Mouse (Mus musculus): ENCODE measurements around the gene Gm973. TPM values are rescaled to one million over a fixed set of nuclear protein-coding genes. Genes with fewer than 3 reads are reported as not detected.
A peak's percentile ranks its signal among the peaks of the same experiment; 100 is the strongest.

Gm973 gene
- polyA plus RNA-seq, 1 experiment from 2014 or later, result 9.6 TPM

DNA sequence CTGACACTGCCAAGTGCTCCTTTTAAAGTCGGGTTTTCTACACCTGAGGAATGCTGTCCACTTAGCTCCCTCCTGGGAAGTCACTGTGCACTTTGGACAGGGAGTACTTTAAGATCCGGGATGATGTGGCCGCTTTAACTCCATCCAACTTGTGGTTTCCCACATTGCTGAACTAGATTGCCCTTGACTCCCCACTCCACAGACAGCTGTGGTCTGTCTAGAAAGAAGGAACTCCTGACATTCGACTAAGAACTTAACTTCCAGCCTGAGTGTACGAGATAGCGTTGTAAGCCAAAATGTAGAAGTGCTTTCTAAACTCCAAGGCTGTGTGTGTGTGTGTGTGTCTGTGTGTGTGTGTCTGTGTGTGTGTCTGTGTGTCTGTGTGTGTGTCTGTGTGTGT lies 34.2 kb downstream of the Gm973 start:
- Histone ChIP-seq H3K4me2 (no peak overlapping the region), H3K9me3 (replicated peaks) (no peaks in the 10 kb centered on the region), H3K27ac (replicated peaks) (no peak overlapping the region), H3K27me3 (replicated peaks) (no peaks in the 10 kb centered on the region), H3K4me3 (replicated peaks) (no peak overlapping the region), H3K36me3 (no peaks in the 10 kb centered on the region), H3K9ac (replicated peaks) (no peak overlapping the region), H3K4me1 (peaks cover 10% of the 10 kb centered on the region)
- 89% methylated on average over 6 of the region's 6 CpGs for WGBS
- ATAC-seq (ENCODE audit: low FRiP score), result no peak

DNA sequence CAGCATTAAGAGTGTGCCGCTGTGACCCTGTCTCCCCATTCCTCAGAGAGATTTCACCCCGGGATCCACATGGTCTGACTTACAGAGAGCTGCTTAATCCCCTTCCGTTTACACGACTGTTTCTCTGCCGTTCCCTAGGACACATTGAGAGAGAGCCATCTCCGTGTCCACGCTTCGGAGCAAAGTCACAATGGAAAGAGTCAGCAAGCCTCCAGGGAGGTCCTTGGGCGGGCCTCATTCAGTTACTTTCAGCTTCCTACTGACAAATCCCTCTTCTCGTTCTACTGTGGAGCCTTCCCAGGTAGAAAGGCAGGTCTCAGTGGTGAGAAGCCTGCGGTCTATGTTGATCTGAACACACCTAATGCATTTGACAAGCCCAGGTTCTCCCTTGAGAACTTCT lies 34.9 kb downstream of the Gm973 start:
- Histone ChIP-seq H3K27ac (replicated peaks) (no peak overlapping the region), H3K9ac (replicated peaks) (no peak overlapping the region), H3K4me3 (replicated peaks) (no peak overlapping the region), H3K4me1 (peaks cover 10% of the 10 kb centered on the region), H3K27me3 (replicated peaks) (no peaks in the 10 kb centered on the region), H3K9me3 (replicated peaks) (no peaks in the 10 kb centered on the region), H3K4me2 (no peak overlapping the region), H3K36me3 (no peaks in the 10 kb centered on the region)
- 82% methylated on average over 11 of the region's 11 CpGs for WGBS
- ATAC-seq (ENCODE audit: low FRiP score), result no peak

DNA sequence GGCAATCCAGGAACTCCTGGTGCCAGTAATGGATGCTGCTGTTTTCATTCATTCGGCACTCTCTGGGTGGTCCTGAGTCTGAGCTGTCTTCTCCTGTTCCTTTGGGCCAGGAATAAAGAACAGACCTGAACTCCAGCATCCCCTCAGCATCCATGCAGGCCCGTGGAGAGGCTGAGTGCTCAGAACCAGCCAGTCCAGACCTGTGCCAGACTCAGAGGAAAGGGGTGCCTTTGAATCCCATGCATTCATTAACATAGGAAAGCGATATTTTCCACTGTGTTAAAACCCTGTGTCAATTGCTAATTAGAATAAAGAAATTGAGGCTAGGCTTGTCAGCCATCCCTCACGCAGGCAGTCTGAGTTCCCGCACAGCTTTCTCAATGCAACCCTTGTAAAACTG lies 37.6 kb downstream of the Gm973 start:
- 0 out of 2 replicates have a peak overlapping the region, but pooled peaks have one; percentile 33 for H3K27ac ChIP-seq (replicated peaks)
- no peak overlapping the region for H3K4me2 ChIP-seq
- H3K4me3 ChIP-seq (replicated peaks), result no peak overlapping the region
- H3K36me3 ChIP-seq, result no peaks in the 10 kb centered on the region
- peaks cover 10% of the 10 kb centered on the region for H3K4me1 ChIP-seq
- no peak overlapping the region for H3K9ac ChIP-seq (replicated peaks)
- WGBS, result 26% methylated on average over 5 of the region's 5 CpGs
- peak; percentile 77 for ATAC-seq (ENCODE audit: low FRiP score)
- no peaks in the 10 kb centered on the region for H3K27me3 ChIP-seq (replicated peaks)
- no peaks in the 10 kb centered on the region for H3K9me3 ChIP-seq (replicated peaks)

DNA sequence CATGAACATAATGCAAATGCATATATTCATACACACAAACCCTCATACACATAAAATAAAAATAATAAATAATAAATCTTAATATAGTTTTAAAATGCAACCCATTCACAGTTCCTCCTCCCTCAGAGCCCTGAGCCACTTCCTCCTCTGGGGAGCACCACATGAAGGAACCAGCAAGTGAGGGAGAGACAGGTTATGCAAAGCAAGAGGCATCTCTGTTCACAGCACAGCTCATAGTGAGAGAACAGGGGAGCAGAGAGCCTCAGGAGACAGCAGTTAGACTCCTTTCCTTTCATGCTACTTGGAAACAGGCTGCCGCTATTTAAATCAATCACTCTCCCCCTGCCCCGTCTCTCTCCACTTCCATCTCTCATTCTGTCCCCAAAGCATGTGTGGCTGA lies 47.5 kb downstream of the Gm973 start:
- 65% methylated on average over 2 of the region's 2 CpGs for WGBS
- no peak for ATAC-seq (ENCODE audit: low FRiP score)
- no peak overlapping the region for H3K4me2 ChIP-seq
- H3K9me3 ChIP-seq (replicated peaks), result no peaks in the 10 kb centered on the region
- H3K9ac ChIP-seq (replicated peaks), result no peak overlapping the region
- H3K36me3 ChIP-seq, result no peaks in the 10 kb centered on the region
- no peaks in the 10 kb centered on the region for H3K4me1 ChIP-seq
- no peaks in the 10 kb centered on the region for H3K27me3 ChIP-seq (replicated peaks)
- H3K4me3 ChIP-seq (replicated peaks), result no peak overlapping the region
- no peak overlapping the region for H3K27ac ChIP-seq (replicated peaks)

DNA sequence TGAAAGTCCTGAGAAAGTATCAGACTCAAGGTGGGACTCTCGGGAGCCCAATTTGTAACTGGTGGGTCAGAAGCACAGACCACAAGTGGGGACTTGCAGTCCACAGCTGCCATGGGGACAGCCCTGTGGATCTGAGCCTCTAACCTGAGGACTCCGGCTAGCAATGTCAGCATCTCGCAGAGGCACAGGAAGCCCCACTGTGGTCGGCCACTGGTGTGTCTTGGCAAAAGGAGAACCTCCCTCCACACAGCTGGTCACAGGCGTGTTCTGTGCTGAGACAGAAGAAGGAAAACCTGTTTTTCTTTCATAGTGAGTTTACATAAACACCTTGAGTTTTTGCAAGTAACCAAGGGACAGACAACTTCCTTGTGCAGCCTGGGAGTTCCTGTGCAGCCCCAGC lies 49.7 kb downstream of the Gm973 start:
- no peak overlapping the region for H3K4me3 ChIP-seq (replicated peaks)
- no peaks in the 10 kb centered on the region for H3K27me3 ChIP-seq (replicated peaks)
- no peak for ATAC-seq (ENCODE audit: low FRiP score)
- no peak overlapping the region for H3K9ac ChIP-seq (replicated peaks)
- no peaks in the 10 kb centered on the region for H3K4me1 ChIP-seq
- H3K4me2 ChIP-seq, result no peak overlapping the region
- no peak overlapping the region for H3K27ac ChIP-seq (replicated peaks)
- no peaks in the 10 kb centered on the region for H3K36me3 ChIP-seq
- H3K9me3 ChIP-seq (replicated peaks), result no peaks in the 10 kb centered on the region
- WGBS, result 82% methylated on average over 5 of the region's 5 CpGs

DNA sequence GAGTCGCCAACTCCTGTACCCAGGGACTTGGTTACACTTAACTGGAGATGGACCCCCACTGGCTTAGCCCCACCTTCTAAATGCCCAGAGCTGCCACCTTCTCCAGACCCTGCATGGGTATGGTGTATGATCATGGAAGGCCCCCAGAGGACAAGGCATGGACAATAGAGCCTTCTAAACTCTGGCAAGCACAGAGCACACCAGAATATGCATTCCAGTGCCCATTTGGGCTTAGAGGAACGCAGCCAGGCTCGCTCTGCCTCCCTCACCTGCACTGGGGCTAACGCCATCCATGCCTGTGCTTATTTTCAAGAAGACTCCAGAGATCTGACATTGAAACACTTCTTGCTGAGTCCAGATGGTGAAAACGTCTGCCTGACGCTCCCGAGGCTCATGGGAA lies 50.2 kb downstream of the Gm973 start:
- H3K9me3 ChIP-seq (replicated peaks), result no peaks in the 10 kb centered on the region
- H3K4me3 ChIP-seq (replicated peaks), result no peak overlapping the region
- H3K27ac ChIP-seq (replicated peaks), result no peak overlapping the region
- no peak for ATAC-seq (ENCODE audit: low FRiP score)
- H3K9ac ChIP-seq (replicated peaks), result no peak overlapping the region
- H3K4me2 ChIP-seq, result no peak overlapping the region
- no peaks in the 10 kb centered on the region for H3K4me1 ChIP-seq
- H3K36me3 ChIP-seq, result no peaks in the 10 kb centered on the region
- no peaks in the 10 kb centered on the region for H3K27me3 ChIP-seq (replicated peaks)
- 76% methylated on average over 7 of the region's 7 CpGs for WGBS

DNA sequence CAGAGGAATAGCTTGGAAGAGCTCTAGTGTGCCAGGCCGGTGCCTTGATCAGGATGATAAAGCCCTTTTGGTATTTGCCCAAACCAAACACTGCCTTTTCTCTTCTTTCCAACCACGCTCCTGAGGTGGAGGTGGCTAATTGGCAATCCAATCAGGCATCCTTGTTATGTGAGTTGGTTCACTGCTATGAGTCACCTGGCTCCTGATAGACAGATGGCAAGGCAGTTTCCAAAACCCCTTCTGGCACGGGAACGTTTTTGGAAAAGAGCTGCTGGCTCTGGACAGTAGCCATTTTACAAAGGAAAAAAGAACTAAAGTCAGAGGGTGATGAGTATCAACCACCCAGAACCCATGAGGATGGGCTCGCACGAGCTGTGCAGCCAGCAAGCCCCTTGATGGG lies 50.9 kb downstream of the Gm973 start:
- H3K4me1 ChIP-seq, result no peaks in the 10 kb centered on the region
- no peak for ATAC-seq (ENCODE audit: low FRiP score)
- no peaks in the 10 kb centered on the region for H3K9me3 ChIP-seq (replicated peaks)
- 57% methylated on average over 6 of the region's 6 CpGs for WGBS
- H3K27me3 ChIP-seq (replicated peaks), result no peaks in the 10 kb centered on the region
- H3K36me3 ChIP-seq, result no peaks in the 10 kb centered on the region
- no peak overlapping the region for H3K27ac ChIP-seq (replicated peaks)
- H3K9ac ChIP-seq (replicated peaks), result no peak overlapping the region
- no peak overlapping the region for H3K4me2 ChIP-seq
- no peak overlapping the region for H3K4me3 ChIP-seq (replicated peaks)

DNA sequence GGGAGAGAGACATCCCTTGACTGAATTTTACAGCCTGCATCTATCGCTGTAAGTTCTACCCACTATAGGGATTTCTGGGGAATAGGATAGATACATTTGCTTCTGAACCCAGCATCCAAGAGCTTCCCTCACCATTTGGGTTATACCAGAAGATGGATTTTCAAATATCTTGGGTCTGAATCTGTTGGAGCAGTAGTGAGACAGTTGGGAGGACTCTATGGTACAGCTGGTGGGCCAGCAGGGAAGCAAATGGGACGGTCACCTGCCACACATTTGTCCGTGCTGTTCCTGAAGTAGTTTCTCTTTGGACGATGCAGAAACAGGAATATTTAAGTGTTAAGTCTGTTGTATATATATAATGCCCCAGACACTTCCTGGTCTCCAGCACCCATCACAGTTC lies 51.5 kb downstream of the Gm973 start:
- H3K36me3 ChIP-seq, result no peaks in the 10 kb centered on the region
- H3K9ac ChIP-seq (replicated peaks), result no peak overlapping the region
- no peak overlapping the region for H3K4me3 ChIP-seq (replicated peaks)
- no peak overlapping the region for H3K4me2 ChIP-seq
- no peaks in the 10 kb centered on the region for H3K9me3 ChIP-seq (replicated peaks)
- H3K27me3 ChIP-seq (replicated peaks), result no peaks in the 10 kb centered on the region
- WGBS, result 88% methylated on average over 4 of the region's 4 CpGs
- no peak overlapping the region for H3K27ac ChIP-seq (replicated peaks)
- H3K4me1 ChIP-seq, result no peaks in the 10 kb centered on the region
- no peak for ATAC-seq (ENCODE audit: low FRiP score)

DNA sequence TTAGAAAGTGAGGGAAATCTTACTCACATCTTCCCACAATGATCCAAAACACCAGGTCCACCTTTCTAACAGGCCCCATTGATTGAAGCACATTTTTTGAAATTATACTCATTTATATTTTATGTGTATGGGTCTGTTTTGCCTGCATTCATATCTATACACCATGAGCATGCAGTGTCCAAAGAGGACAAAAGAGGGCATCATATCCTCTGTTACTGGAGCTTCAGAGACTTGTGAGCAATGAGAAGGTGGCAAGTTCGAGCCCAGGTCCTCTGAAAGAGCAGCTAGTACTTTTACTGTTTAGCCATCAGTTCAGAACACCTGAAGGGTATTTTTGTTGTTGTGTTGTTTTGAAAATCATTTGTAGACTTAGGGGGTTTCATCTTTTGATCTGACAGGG lies 52.2 kb downstream of the Gm973 start:
- H3K4me1 ChIP-seq, result no peaks in the 10 kb centered on the region
- no peak overlapping the region for H3K4me2 ChIP-seq
- no peaks in the 10 kb centered on the region for H3K36me3 ChIP-seq
- no peak overlapping the region for H3K27ac ChIP-seq (replicated peaks)
- ATAC-seq (ENCODE audit: low FRiP score), result no peak
- no peaks in the 10 kb centered on the region for H3K27me3 ChIP-seq (replicated peaks)
- no peak overlapping the region for H3K9ac ChIP-seq (replicated peaks)
- H3K9me3 ChIP-seq (replicated peaks), result no peaks in the 10 kb centered on the region
- no peak overlapping the region for H3K4me3 ChIP-seq (replicated peaks)
- 100% methylated on average over 1 of the region's 1 CpGs for WGBS

DNA sequence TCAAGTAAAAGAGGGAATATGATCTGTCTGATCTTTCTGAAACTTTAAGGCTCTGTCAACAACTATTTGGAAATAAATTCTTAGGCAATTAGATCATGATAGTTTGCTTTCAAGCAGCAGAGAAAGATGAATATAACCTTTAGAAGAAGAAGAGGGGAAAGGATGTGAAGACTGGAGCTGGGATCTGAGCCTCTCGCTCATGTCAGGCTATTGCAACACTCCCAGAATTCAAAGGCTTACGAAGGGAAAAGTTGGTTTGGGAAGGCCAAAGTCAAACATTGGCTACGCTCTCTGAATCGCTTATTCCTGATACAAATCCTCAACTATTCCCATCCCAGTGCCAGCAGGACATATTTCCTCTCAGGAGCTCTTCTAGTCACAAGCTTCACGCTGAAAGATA lies 53.2 kb downstream of the Gm973 start:
- H3K27ac ChIP-seq (replicated peaks), result no peak overlapping the region
- H3K4me1 ChIP-seq, result peaks cover 8% of the 10 kb centered on the region
- H3K36me3 ChIP-seq, result no peaks in the 10 kb centered on the region
- H3K9ac ChIP-seq (replicated peaks), result no peak overlapping the region
- ATAC-seq (ENCODE audit: low FRiP score), result no peak
- no peaks in the 10 kb centered on the region for H3K27me3 ChIP-seq (replicated peaks)
- H3K4me3 ChIP-seq (replicated peaks), result no peak overlapping the region
- WGBS, result 94% methylated on average over 5 of the region's 5 CpGs
- H3K4me2 ChIP-seq, result no peak overlapping the region
- no peaks in the 10 kb centered on the region for H3K9me3 ChIP-seq (replicated peaks)

DNA sequence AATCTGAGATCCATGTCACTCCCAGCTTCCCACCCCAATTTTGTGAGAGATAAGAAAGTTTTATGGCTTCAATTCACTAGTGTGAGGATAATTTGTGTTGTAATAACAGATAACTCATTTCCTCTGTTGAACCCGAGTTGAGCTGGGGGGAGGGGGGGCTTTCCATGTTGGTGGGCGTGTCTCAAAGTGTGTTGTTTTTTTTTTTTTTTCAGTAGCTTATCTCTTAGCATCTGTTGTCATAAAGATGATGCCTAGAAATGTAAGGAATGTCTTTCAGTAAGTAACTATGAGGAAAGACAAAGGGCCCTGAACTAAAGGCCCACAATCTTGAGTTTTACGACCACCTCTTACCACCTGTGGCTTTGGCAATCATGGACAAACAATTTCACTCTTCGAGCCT lies 54.7 kb downstream of the Gm973 start:
- H3K4me1 ChIP-seq, result peaks cover 18% of the 10 kb centered on the region
- H3K4me2 ChIP-seq, result no peak overlapping the region
- H3K4me3 ChIP-seq (replicated peaks), result no peak overlapping the region
- H3K36me3 ChIP-seq, result no peaks in the 10 kb centered on the region
- H3K27me3 ChIP-seq (replicated peaks), result no peaks in the 10 kb centered on the region
- H3K9me3 ChIP-seq (replicated peaks), result no peaks in the 10 kb centered on the region
- no peak for ATAC-seq (ENCODE audit: low FRiP score)
- H3K27ac ChIP-seq (replicated peaks), result no peak overlapping the region
- 31% methylated on average over 4 of the region's 4 CpGs for WGBS
- no peak overlapping the region for H3K9ac ChIP-seq (replicated peaks)

DNA sequence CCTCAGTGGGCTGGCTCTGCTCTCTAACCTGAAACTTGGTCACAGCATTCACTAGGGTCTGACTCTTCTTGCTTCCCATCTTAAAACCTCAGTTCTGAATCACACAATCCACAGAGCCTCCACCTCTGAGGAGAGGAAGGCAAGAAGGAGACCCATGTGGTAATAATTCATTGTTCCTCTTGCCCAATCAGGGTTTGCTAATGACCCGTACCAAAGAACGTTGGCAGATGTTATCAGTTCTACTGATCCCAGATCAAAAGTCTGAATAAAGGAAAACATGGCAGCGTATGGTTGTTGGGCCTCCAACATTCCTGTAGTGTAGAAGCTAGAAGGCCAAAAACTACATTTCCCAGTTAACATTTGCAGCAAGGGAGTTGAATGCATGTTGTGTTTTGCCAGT lies 55.4 kb downstream of the Gm973 start:
- 93% methylated on average over 3 of the region's 3 CpGs for WGBS
- no peak for ATAC-seq (ENCODE audit: low FRiP score)
- no peaks in the 10 kb centered on the region for H3K9me3 ChIP-seq (replicated peaks)
- no peak overlapping the region for H3K4me2 ChIP-seq
- H3K36me3 ChIP-seq, result no peaks in the 10 kb centered on the region
- no peak overlapping the region for H3K9ac ChIP-seq (replicated peaks)
- H3K27ac ChIP-seq (replicated peaks), result no peak overlapping the region
- H3K4me3 ChIP-seq (replicated peaks), result no peak overlapping the region
- no peaks in the 10 kb centered on the region for H3K27me3 ChIP-seq (replicated peaks)
- peaks cover 18% of the 10 kb centered on the region for H3K4me1 ChIP-seq

DNA sequence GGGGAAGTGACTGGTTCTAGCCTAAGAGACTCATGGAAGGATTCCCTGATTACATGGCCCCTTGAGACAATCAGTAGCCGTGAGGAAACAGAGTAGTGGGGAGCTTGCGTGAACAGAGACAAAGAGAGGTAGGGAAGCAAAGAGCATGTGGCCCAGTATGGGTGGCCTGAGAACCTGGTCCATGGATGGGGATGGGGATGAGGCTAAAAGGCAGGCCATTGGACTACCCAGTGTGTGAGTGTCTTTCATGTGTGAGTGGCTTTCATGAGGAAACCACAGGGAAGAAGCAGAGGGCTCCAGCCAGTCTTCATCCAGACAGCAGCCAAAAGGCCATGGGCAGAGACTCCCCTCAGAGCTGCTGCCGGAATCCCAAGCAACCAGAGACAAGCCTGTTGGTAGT lies 57.8 kb downstream of the Gm973 start:
- H3K27me3 ChIP-seq (replicated peaks), result no peaks in the 10 kb centered on the region
- H3K27ac ChIP-seq (replicated peaks), result peak overlapping the region; percentile 81
- WGBS, result 52% methylated on average over 3 of the region's 3 CpGs
- H3K4me1 ChIP-seq, result peaks cover 18% of the 10 kb centered on the region
- peak overlapping the region; percentile 60 for H3K4me2 ChIP-seq
- ATAC-seq (ENCODE audit: low FRiP score), result peak; percentile 12; the same call in 1 of the 2 replicates
- no peak overlapping the region for H3K9ac ChIP-seq (replicated peaks)
- H3K36me3 ChIP-seq, result no peaks in the 10 kb centered on the region
- H3K4me3 ChIP-seq (replicated peaks), result no peak overlapping the region
- no peaks in the 10 kb centered on the region for H3K9me3 ChIP-seq (replicated peaks)

Measured in neural tube, embryonic 15.5 days (tissue).